Mouse (Mus musculus) liver, postnatal 0 days (tissue): ENCODE results near the gene Mpzl2. TPM values are rescaled to one million over a fixed set of nuclear protein-coding genes. Genes with fewer than 3 reads are reported as not detected.

ENCODE experiments used
- ATAC-seq: fragments of 200-750 bp; cut with Nextera tagmentation; 2 replicates; pipeline ENCODE4 v1.8.0; 2017; ENCODE audit warnings: mild to moderate bottlenecking, moderate library complexity
- DNase-seq: peaks from one replicate; pipeline ENCODE4 v3.0.0-alpha.2; 2016
- H3K27ac ChIP-seq: fragments of 300-500 bp; sonication (generic); 2 replicates; pipeline ENCODE4 v1.5.1; 2014; ENCODE audit warnings: antibody characterized with exemption, moderate library complexity, mild to moderate bottlenecking, low read depth
- H3K27me3 ChIP-seq: fragments of 300-500 bp; sonication (generic); 2 replicates; pipeline ENCODE4 v1.6.1; 2014; ENCODE audit warnings: low read length, control low read depth, mixed read lengths; ENCODE audit not compliant: insufficient read depth
- H3K36me3 ChIP-seq: fragments of 300-500 bp; sonication (generic); replicated peaks from 2 replicates; pipeline ENCODE4 v1.6.1; 2014; ENCODE audit warnings: mild to moderate bottlenecking, control low read depth, low read length, moderate library complexity, mixed read lengths; ENCODE audit not compliant: insufficient read depth
- H3K4me1 ChIP-seq: fragments of 300-500 bp; sonication (generic); 2 replicates; pipeline ENCODE4 v1.6.1; 2014; ENCODE audit warnings: antibody characterized with exemption, mild to moderate bottlenecking, control low read depth; ENCODE audit not compliant: insufficient read depth
- H3K4me2 ChIP-seq: fragments of 300-500 bp; sonication (generic); 2 replicates; pipeline ENCODE4 v1.6.1; 2014; ENCODE audit warnings: low read depth, mild to moderate bottlenecking, low read length, moderate library complexity, mixed read lengths
- H3K4me3 ChIP-seq: fragments of 300-500 bp; sonication (generic); 2 replicates; pipeline ENCODE4 v1.5.1; 2014; ENCODE audit warnings: low read depth, low read length
- H3K9ac ChIP-seq: fragments of 300-500 bp; sonication (generic); replicated peaks from 2 replicates; pipeline ENCODE4 v1.6.1; 2014; ENCODE audit warnings: mild to moderate bottlenecking, moderate library complexity
- H3K9me3 ChIP-seq: fragments of 300-500 bp; sonication (generic); 2 replicates; pipeline ENCODE4 v1.6.1; 2016; ENCODE audit warnings: mild to moderate bottlenecking, control low read depth, low read length, mixed read lengths
- CTCF ChIP-seq: sonication (generic); IDR thresholded peaks from 2 replicates; pipeline ENCODE4 v1.5.1; 2016; ENCODE audit warnings: antibody characterized with exemption, low read depth
- EP300 ChIP-seq: IDR thresholded peaks from 2 replicates; pipeline ENCODE4 v1.6.1; 2016; ENCODE audit warnings: antibody characterized with exemption, low read depth, mild to moderate bottlenecking
- WGBS: fragments of 180-500 bp; shearing (Covaris S2); extraction: QIAGEN DNeasy Blood & Tissue Kit; methylation state at CpG from one replicate; pipeline ENCODE4 v1.1.7; 2014; ENCODE audit not compliant: insufficient replicate concordance; 5-methylcytosine and 5-hydroxymethylcytosine counted together
- polyA plus RNA-seq: library from polyadenylated mRNA; unstranded; fragments of >200 nt; fragmentation: Nextera tagmentation; extraction: Ambion mirVana; gene quantifications from 2 replicates; pipeline ENCODE4 v1.2.1, GENCODE M21; 2015

Mpzl2 gene
- polyA plus RNA-seq, 1 experiment from 2014 or later, result 15.7 TPM

- Histone ChIP-seq H3K4me3 (no peak overlapping the region), H3K4me1 (peaks cover 8% of the 10 kb centered on the region; the same call in 1 of the 2 replicates), H3K4me2 (no peak overlapping the region), H3K9ac (no peak overlapping the region), H3K27me3 (no peaks in the 10 kb centered on the region), H3K36me3 (0 out of 2 replicates have a peak, but pooled peaks cover 3% of the 10 kb centered on the region), H3K27ac (peak overlapping the region; percentile 66), H3K9me3 (no peaks in the 10 kb centered on the region)
- TF ChIP-seq EP300 (peak; percentile 84), CTCF (no peak)
- ATAC-seq, result peak; percentile 98
- DNase-seq, result peak; percentile 20
- WGBS, result 53% methylated on average over 6 of the region's 6 CpGs
These were observed 24.8 kb downstream of the Mpzl2 start for GRCm38 (mm10) chr9:45064421-45064820.

- Histone ChIP-seq H3K27ac (no peak overlapping the region), H3K4me1 (peaks cover 6% of the 10 kb centered on the region; the same call in 1 of the 2 replicates), H3K9ac (no peak overlapping the region), H3K9me3 (no peaks in the 10 kb centered on the region), H3K27me3 (no peaks in the 10 kb centered on the region), H3K4me3 (no peak overlapping the region), H3K4me2 (no peak overlapping the region), H3K36me3 (0 out of 2 replicates have a peak, but pooled peaks cover 3% of the 10 kb centered on the region)
- ATAC-seq, result no peak
- WGBS, result 65% methylated on average over 4 of the region's 4 CpGs
- no peak for DNase-seq
- TF ChIP-seq EP300 (no peak), CTCF (no peak)
These were observed 27.1 kb downstream of the Mpzl2 start for GRCm38 (mm10) chr9:45066735-45067134.

GRCm38 (mm10) chr9:45071800-45072199 lies 32.2 kb downstream of the Mpzl2 start:
- Histone ChIP-seq H3K4me3 (no peak overlapping the region), H3K4me2 (no peak overlapping the region), H3K4me1 (no peaks in the 10 kb centered on the region), H3K27me3 (no peaks in the 10 kb centered on the region), H3K27ac (no peak overlapping the region), H3K9me3 (no peaks in the 10 kb centered on the region), H3K36me3 (no peaks in the 10 kb centered on the region), H3K9ac (no peak overlapping the region)
- no peak for TF ChIP-seq EP300
- no peak for TF ChIP-seq CTCF
- WGBS, result 57% methylated on average over 3 of the region's 3 CpGs
- no peak for DNase-seq
- ATAC-seq, result no peak

GRCm38 (mm10) chr9:45077859-45078258 lies 38.3 kb downstream of the Mpzl2 start:
- 45% methylated on average over 3 of the region's 3 CpGs for WGBS
- Histone ChIP-seq H3K36me3 (no peaks in the 10 kb centered on the region), H3K9me3 (no peaks in the 10 kb centered on the region), H3K9ac (no peak overlapping the region), H3K4me2 (no peak overlapping the region), H3K4me3 (no peak overlapping the region), H3K4me1 (no peaks in the 10 kb centered on the region; the same call in 1 of the 2 replicates), H3K27me3 (no peaks in the 10 kb centered on the region), H3K27ac (no peak overlapping the region)
- DNase-seq (no peak), ATAC-seq (no peak)
- TF ChIP-seq CTCF (no peak), EP300 (no peak)

GRCm38 (mm10) chr9:45079011-45079410 lies 39.4 kb downstream of the Mpzl2 start, which contains the start of gene Jaml:
Gene Jaml (plus strand): TSS chr9:45079183.
- ATAC-seq (no peak), DNase-seq (peak; percentile 20)
- 31% methylated on average over 5 of the region's 5 CpGs for WGBS
- Histone ChIP-seq H3K9ac (no peak within 1 kb of the TSS), H3K27me3 (no peaks in the 10 kb centered on the region), H3K9me3 (no peaks in the 10 kb centered on the region), H3K4me2 (no peak within 1 kb of the TSS; the same call in 1 of the 2 replicates), H3K36me3 (no peaks in the 10 kb centered on the region), H3K4me1 (no peaks in the 10 kb centered on the region; the same call in 1 of the 2 replicates), H3K4me3 (no peak within 1 kb of the TSS), H3K27ac (no peak within 1 kb of the TSS)
- TF ChIP-seq EP300, result no peak
- no peak for TF ChIP-seq CTCF

- Histone ChIP-seq H3K4me3 (no peak overlapping the region), H3K36me3 (no peaks in the 10 kb centered on the region), H3K4me1 (peaks cover 13% of the 10 kb centered on the region), H3K27me3 (no peaks in the 10 kb centered on the region), H3K4me2 (no peak overlapping the region), H3K9me3 (no peaks in the 10 kb centered on the region), H3K27ac (no peak overlapping the region), H3K9ac (no peak overlapping the region)
- ATAC-seq, result no peak
- no peak for DNase-seq
- TF ChIP-seq EP300 (no peak), CTCF (no peak)
- 80% methylated on average over 3 of the region's 3 CpGs for WGBS
These were observed 43.5 kb downstream of the Mpzl2 start for GRCm38 (mm10) chr9:45083132-45083531.
